Comparison of ENCODE assay signal across 8 mouse cellular contexts in the genomic region with DNA sequence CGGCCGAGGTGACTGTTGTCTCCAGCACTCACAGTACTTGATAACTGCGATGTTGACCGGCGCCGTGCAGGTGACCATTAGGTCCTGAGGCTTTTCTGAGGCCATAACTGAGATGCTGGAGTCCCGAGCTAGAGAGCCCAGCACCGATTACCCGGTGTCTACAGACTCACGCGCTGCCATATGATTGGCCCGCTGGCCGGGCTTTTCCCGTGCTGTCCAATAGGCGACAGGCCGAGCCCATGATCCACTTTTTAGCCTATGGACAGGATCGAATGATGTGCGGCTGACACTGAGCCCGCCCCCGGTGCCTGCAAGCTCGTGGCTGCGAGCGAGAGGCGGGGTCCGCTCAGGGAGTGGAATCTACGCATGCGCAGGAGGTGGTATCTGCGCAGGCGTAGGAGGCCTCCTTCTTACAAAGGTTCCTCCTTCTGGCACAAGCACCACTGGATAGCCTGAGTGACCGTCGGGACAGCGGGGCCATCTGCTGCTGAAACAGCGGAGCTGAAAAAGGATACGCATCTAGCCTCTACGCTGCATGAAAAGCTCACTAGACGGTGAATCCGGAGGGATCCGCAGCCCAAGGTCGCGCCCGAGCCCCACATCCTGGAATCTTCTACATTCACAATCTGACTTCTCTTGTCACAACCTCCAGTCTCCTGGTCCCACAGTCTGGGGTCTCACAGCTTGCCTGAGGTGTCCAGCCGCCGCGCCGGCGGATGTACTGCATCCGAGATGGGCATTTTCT. TPM values are rescaled to one million over a fixed set of nuclear protein-coding genes. Genes with fewer than 3 reads are reported as not detected.
DNase-seq lines count a peak whose midpoint lies in the region; ATAC-seq and TF ChIP-seq lines count a peak whose summit lies in the region.

A gene (minus strand): TSS at position 161 of the 745 bp plus-strand sequence.

- under 1% methylated on average over 47 of the region's 47 CpGs for WGBS in forebrain, embryonic 15.5 days
- under 1% methylated on average over 47 of the region's 47 CpGs for WGBS in lung, adult 2 months

- ATAC-seq in forebrain, embryonic 15.5 days (replicated peaks) = peak; percentile 99
- ATAC-seq in neutrophil, adult 5-6 weeks (ENCODE audit: extremely low read depth, insufficient number of reproducible peaks, low FRiP score, poor library complexity, severe bottlenecking) = peak; percentile 95

- peak; percentile 44 for TF ChIP-seq CTCF in lung, adult 2 months (IDR thresholded peaks at IDR 0.05; ENCODE audit: insufficient read depth, low read length)

- peak within 1 kb of the TSS; percentile 84 to 97 for H3K4me3 ChIP-seq in ES-E14 (ENCODE audit: insufficient read depth in 1 of 2, low read depth in 1 of 2, low read length in 2 of 2, poor library complexity in 1 of 2, severe bottlenecking in 1 of 2)
- H3K4me3 ChIP-seq in forebrain, embryonic 15.5 days = peak within 1 kb of the TSS; percentile 64
- peak within 1 kb of the TSS; percentile 92 for H3K4me3 ChIP-seq in lung, adult 2 months (replicated peaks; ENCODE audit: extremely low read depth, low read depth, low read length)

- intact Hi-C loops in heart, postnatal 25 days (cut with DNase I) = loop anchor here (2.0 to 5.0 kb wide), 2 partner anchors 31 to 166 kb away; no protein-coding TSS in a partner anchor

- in situ Hi-C loops in ES-E14 (cut with MboI; ENCODE audit: low sequenced_read_pairs in 2 of 2, unreplicated experiment in 2 of 2) = no loop called here

- peak within 1 kb of the TSS; percentile 86 for H3K4me2 ChIP-seq in forebrain, embryonic 15.5 days (replicated peaks)

- H3K9ac ChIP-seq in ES-E14 (ENCODE audit: insufficient read depth, low read depth, low read length, poor library complexity, severe bottlenecking) = peak within 1 kb of the TSS; percentile 94
- peak within 1 kb of the TSS; percentile 84 for H3K9ac ChIP-seq in forebrain, embryonic 15.5 days (replicated peaks)

- H3K9me3 ChIP-seq in ES-E14 (ENCODE audit: control insufficient read depth, insufficient read depth, low read depth, low read length) = no peaks in the 10 kb centered on the region
- H3K9me3 ChIP-seq in forebrain, embryonic 15.5 days = no peaks in the 10 kb centered on the region

- peaks cover 0 to 8% of the 10 kb centered on the region in 2 experiments; a peak in 1 of 4 replicates for H3K4me1 ChIP-seq in ES-E14 (ENCODE audit: control insufficient read depth in 2 of 2, insufficient read depth in 2 of 2, low read length in 2 of 2, poor library complexity in 1 of 2)
- peaks cover 28% of the 10 kb centered on the region for H3K4me1 ChIP-seq in forebrain, embryonic 15.5 days
- H3K4me1 ChIP-seq in lung, adult 2 months (ENCODE audit: control insufficient read depth, insufficient read depth, low read length) = peaks cover 7% of the 10 kb centered on the region; the same call in 1 of the 2 replicates

- peaks cover 8% of the 10 kb centered on the region; the same call in 1 of the 2 replicates for H3K36me3 ChIP-seq in ES-E14 (ENCODE audit: control insufficient read depth, insufficient read depth, low read length, poor library complexity, severe bottlenecking)
- peaks cover 4% of the 10 kb centered on the region; the same call in 1 of the 2 replicates for H3K36me3 ChIP-seq in forebrain, embryonic 15.5 days

- no peaks in the 10 kb centered on the region for H3K27me3 ChIP-seq in forebrain, embryonic 15.5 days

- H3K27ac ChIP-seq in ES-E14 (ENCODE audit: insufficient read depth, low read depth, low read length, poor library complexity, severe bottlenecking) = peak within 1 kb of the TSS; percentile 61
- peak within 1 kb of the TSS; percentile 98 for H3K27ac ChIP-seq in forebrain, embryonic 15.5 days (replicated peaks)

- DNase-seq in ES-E14 (ENCODE audit: low read depth, low spot score) = peak; percentile 95
- DNase-seq in cerebellum, adult 11-12 months = peak; percentile 100
- DNase-seq in heart, postnatal 25 days (ENCODE audit: low spot score) = peak; percentile 100
- DNase-seq in layer of hippocampus, adult 18-20 months (ENCODE audit: low spot score in 2 of 2) = peak; percentile 99 to 100
- peak; percentile 95 for DNase-seq in lung, adult 2 months
- peak; percentile 98 to 99 for DNase-seq in thymus, adult 18-20 months

- TF ChIP-seq POLR2A in lung, adult 2 months (IDR thresholded peaks at IDR 0.05; ENCODE audit: borderline replicate concordance, extremely low read depth, low read depth, low read length) = peak; percentile 96; the same call in 1 of the 2 replicates

TF ChIP-seq in ES-E14, 5 proteins besides CTCF, POLR2A, EP300 and RAD21:
- TF ChIP-seq MAFK (IDR thresholded peaks at IDR 0.05; ENCODE audit: insufficient read depth, low read depth, low read length) = no peak
- no peak for TF ChIP-seq HCFC1 (IDR thresholded peaks at IDR 0.05; ENCODE audit: borderline replicate concordance, insufficient read depth, low read length)
- TF ChIP-seq ZC3H11A (IDR thresholded peaks at IDR 0.05; ENCODE audit: borderline replicate concordance, low read depth, low read length) = no peak
- no peak for TF ChIP-seq CHD2 (IDR thresholded peaks at IDR 0.05; ENCODE audit: low read depth, low read length)
- TF ChIP-seq ZNF384 (IDR thresholded peaks at IDR 0.05; ENCODE audit: low read depth, low read length) = no peak

RNA-seq across cellular contexts. Expression of the gene that starts here (rescaled TPM):
- 30.4 and 35.2 TPM in 2 replicates for total RNA-seq in ES-E14 (2012; rRNA removed)
- polyA plus RNA-seq in forebrain, embryonic 15.5 days (2015; fragmentation: Nextera tagmentation; extraction: Ambion mirVana) = 50.3 and 51.7 TPM in 2 replicates
- 1 to 10 TPM; 5.3 to 5.7 TPM for total RNA-seq in heart, postnatal 25 days (2021)
- 10 to 100 TPM; 18.5 to 22.1 TPM for total RNA-seq in layer of hippocampus, adult 18-20 months (2021)
- 27.4 and 31.9 TPM in 2 replicates for polyA plus RNA-seq in lung, adult 2 months (2012; rRNA removed)
- total RNA-seq in neutrophil, adult 5-6 weeks (2017) = 4.8 TPM in 2 replicates

Comparison
In these comparisons a context has a peak if more than half of its experiments do, and no peak if none do; other contexts are left out.
1. Peak in every context shown above with its lines: DNase-seq, ATAC-seq, H3K4me3 ChIP-seq and H3K27ac ChIP-seq.